ENCODE assay signal across 26 mouse cellular contexts in the genomic region with DNA sequence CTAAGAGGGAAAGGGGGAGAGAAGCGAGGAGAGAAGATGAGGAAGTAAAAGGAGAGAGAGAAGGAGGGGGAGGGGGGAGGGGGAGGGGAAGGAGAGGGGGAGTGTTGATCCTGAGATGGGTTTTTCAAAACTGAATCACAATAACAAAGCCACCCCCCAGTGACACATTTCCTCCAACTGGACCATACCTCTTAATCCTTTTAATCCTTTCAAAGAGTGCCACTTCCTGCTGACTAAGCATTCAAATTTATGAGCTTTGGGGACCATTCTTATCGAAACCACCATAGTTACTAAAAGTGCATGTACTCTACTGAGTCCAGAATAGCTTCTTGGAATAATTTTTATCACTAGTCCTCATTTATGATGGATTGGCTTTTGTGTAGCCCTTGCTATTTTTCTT.
"Had no signal": no experiment of that assay in that cellular context is flagged by ENCODE, and none has a peak within 500 bp of the region (broad histone marks: within the 10 kb centered on the region; RNA-seq: fewer than 3 reads in every experiment).

No protein-coding gene starts in this region.

- H3K9me3 ChIP-seq: embryonic facial prominence, embryonic 10.5 days; embryonic facial prominence, embryonic 12.5 days; embryonic facial prominence, embryonic 13.5 days; embryonic facial prominence, embryonic 15.5 days; forebrain, embryonic 10.5 days; forebrain, embryonic 12.5 days; forebrain, embryonic 13.5 days; forebrain, embryonic 15.5 days; heart, embryonic 10.5 days had no signal

- ATAC-seq: forebrain, embryonic 13.5 days; forebrain, embryonic 14.5 days; forebrain, embryonic 15.5 days; forebrain, embryonic 16.5 days; forebrain, postnatal 0 days had no signal

- H3K9ac ChIP-seq: embryonic facial prominence, embryonic 12.5 days; embryonic facial prominence, embryonic 13.5 days; embryonic facial prominence, embryonic 15.5 days; forebrain, embryonic 12.5 days; forebrain, embryonic 13.5 days; forebrain, embryonic 15.5 days; forebrain, postnatal 0 days had no signal

- H3K4me1 ChIP-seq: embryonic facial prominence, embryonic 12.5 days; embryonic facial prominence, embryonic 13.5 days; embryonic facial prominence, embryonic 15.5 days; forebrain, embryonic 13.5 days; forebrain, embryonic 15.5 days had no signal

- DNase-seq: cerebellum, postnatal 10 days; cerebellum, postnatal 14 days; cerebellum, postnatal 25 days; cerebellum, postnatal 36 days; embryo, embryonic 11 days; forebrain, postnatal 0 days; gastrocnemius, adult 2 months; gastrocnemius, postnatal 10 days; gastrocnemius, postnatal 14 days; gastrocnemius, postnatal 25 days; gastrocnemius, postnatal 36 days; heart, adult 11 months; heart, adult 18-20 months; heart, adult 2 months had no signal

- H3K4me2 ChIP-seq: embryonic facial prominence, embryonic 12.5 days; embryonic facial prominence, embryonic 13.5 days; embryonic facial prominence, embryonic 15.5 days; forebrain, embryonic 12.5 days; forebrain, embryonic 13.5 days; forebrain, embryonic 15.5 days had no signal

- H3K36me3 ChIP-seq: embryonic facial prominence, embryonic 10.5 days; embryonic facial prominence, embryonic 12.5 days; embryonic facial prominence, embryonic 13.5 days; embryonic facial prominence, embryonic 15.5 days; forebrain, embryonic 10.5 days; forebrain, embryonic 12.5 days; forebrain, embryonic 15.5 days; heart, embryonic 10.5 days had no signal

- H3K4me3 ChIP-seq: embryonic facial prominence, embryonic 10.5 days; embryonic facial prominence, embryonic 12.5 days; embryonic facial prominence, embryonic 13.5 days; embryonic facial prominence, embryonic 15.5 days; erythroblast, embryonic 14.5 days; forebrain, embryonic 10.5 days; forebrain, embryonic 12.5 days; forebrain, embryonic 13.5 days; forebrain, embryonic 15.5 days; gastrocnemius, adult 2 months; heart, adult 2 months; heart, embryonic 10.5 days had no signal

- H3K27ac ChIP-seq: embryonic facial prominence, embryonic 10.5 days; embryonic facial prominence, embryonic 12.5 days; embryonic facial prominence, embryonic 13.5 days; embryonic facial prominence, embryonic 15.5 days; forebrain, embryonic 10.5 days; forebrain, embryonic 12.5 days; forebrain, embryonic 13.5 days; forebrain, embryonic 15.5 days; gastrocnemius, adult 2 months; heart, adult 2 months; heart, embryonic 10.5 days had no signal

- H3K27me3 ChIP-seq: embryonic facial prominence, embryonic 12.5 days; embryonic facial prominence, embryonic 13.5 days; embryonic facial prominence, embryonic 15.5 days; forebrain, embryonic 12.5 days; forebrain, embryonic 13.5 days; forebrain, embryonic 15.5 days had no signal
